Mouse (Mus musculus): ENCODE results near the gene Coq10a.

DNA sequence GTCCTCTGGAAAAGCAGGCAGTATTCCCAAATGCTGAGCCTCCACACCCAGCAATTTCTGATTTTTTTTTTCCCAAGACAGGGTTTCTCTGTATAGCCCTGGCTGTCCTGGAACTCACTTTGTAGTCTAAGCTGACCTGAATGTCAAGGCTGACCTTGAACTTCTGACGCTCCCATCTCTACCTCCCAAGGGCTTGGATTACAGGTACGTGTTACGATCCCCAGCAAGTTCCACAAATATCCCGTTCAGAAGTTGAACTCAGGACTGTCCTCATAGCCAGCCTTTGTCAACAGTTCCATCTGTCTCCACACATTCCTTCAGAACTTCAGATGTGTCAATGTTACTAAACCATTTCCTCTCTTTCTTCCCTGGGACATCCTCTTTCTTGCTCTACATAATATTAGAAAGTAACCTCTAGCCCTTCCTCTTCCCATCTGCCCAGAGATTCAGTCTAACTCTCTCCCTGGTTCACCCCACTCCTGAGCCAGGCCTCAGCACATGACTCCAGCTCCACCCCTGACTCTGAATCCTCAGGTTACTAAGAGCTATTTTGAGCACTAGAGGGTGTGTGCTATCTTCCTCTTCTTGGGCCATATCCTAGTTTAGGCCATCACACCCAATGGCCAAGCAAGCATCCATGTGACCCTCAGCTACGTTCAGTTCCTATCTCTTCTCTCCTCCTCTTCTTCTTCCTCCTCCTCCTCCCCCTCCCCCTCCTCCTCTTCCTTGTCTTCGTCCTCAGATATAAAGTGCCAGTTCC, 4.4 kb upstream of the Coq10a start:
- TF ChIP-seq HCFC1 (IDR thresholded peaks at IDR 0.05; ENCODE audit: borderline replicate concordance, insufficient read depth, low read length) (no peak), ZC3H11A (IDR thresholded peaks at IDR 0.05; ENCODE audit: borderline replicate concordance, low read depth, low read length) (no peak)
